Comparison of ENCODE assay signal across 9 mouse cellular contexts in the genomic region with DNA sequence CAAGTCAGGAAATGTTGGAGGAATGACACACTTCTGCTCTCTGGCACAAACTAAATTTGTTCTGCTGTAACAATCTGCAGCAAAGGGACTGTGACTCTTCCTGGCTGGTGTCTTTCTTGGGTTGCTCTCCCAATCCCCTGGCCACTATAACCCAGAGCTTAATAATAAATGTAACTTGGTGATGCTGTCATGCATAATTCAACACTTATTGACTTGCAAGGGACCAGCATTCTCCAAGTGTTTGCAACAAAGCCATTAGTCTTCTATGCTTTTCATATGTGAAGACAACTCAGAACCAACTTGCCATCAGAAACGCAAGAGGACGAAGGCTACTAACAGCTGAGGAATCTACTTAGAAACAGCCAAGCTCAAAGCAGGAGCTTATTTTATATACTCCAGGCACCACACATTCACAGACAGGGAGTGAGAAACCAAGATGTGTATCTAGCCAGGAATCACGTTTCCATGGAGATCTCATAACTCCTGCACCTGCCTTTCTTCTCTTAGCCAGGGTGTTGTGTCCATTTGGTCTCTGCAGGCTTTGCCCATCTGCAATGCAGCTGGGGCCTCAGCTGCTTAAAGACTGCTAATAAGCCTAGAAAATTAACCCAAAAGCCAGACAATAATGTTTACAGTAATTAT. TPM values are rescaled to one million over a fixed set of nuclear protein-coding genes. Genes with fewer than 3 reads are reported as not detected.
DNase-seq lines count a peak whose midpoint lies in the region; ATAC-seq and TF ChIP-seq lines count a peak whose summit lies in the region.
"Had no signal": no experiment of that assay in that cellular context is flagged by ENCODE, and none has a peak within 500 bp of the region (broad histone marks: within the 10 kb centered on the region; RNA-seq: fewer than 3 reads in every experiment).

No protein-coding gene starts in this region.

- TF ChIP-seq EP300 in liver, postnatal 0 days (IDR thresholded peaks at IDR 0.05; ENCODE audit: low read depth) = no peak

- TF ChIP-seq CTCF in liver, postnatal 0 days (IDR thresholded peaks at IDR 0.05; ENCODE audit: low read depth) = no peak

- H3K9ac ChIP-seq in limb, embryonic 11.5 days (ENCODE audit: low read length) = no peak overlapping the region
- H3K9ac ChIP-seq in forebrain, embryonic 13.5 days = no peak overlapping the region
- H3K9ac ChIP-seq in liver, postnatal 0 days (replicated peaks) = no peak overlapping the region
- H3K9ac ChIP-seq: liver, embryonic 14.5 days had no signal

- H3K27me3 ChIP-seq in limb, embryonic 11.5 days (ENCODE audit: control insufficient read depth, insufficient read depth, low read length) = no peaks in the 10 kb centered on the region
- H3K27me3 ChIP-seq in limb, embryonic 10.5 days (ENCODE audit: low read depth, poor library complexity, severe bottlenecking) = no peaks in the 10 kb centered on the region
- H3K27me3 ChIP-seq in forebrain, embryonic 13.5 days = no peaks in the 10 kb centered on the region
- no peaks in the 10 kb centered on the region for H3K27me3 ChIP-seq in heart, embryonic 10.5 days (ENCODE audit: insufficient read depth, poor library complexity, severe bottlenecking)
- H3K27me3 ChIP-seq in liver, postnatal 0 days (ENCODE audit: insufficient read depth, low read length) = no peaks in the 10 kb centered on the region
- H3K27me3 ChIP-seq: megakaryocyte, embryonic 14.5 days had no signal

- peak; percentile 24 for DNase-seq in limb, embryonic 11.5 days (ENCODE audit: low spot score)
- no peak for DNase-seq in limb, embryonic 10.5 days (ENCODE audit: low spot score)
- peak; percentile 48 for DNase-seq in left cerebral cortex, postnatal 4 days
- DNase-seq in retina, postnatal 1 day = peak; percentile 44
- DNase-seq in heart, embryonic 10.5 days (ENCODE audit: low spot score) = no peak
- no peak for DNase-seq in liver, postnatal 0 days

- no peaks in the 10 kb centered on the region for H3K4me1 ChIP-seq in limb, embryonic 11.5 days (ENCODE audit: control insufficient read depth, insufficient read depth, low read length)
- H3K4me1 ChIP-seq in limb, embryonic 10.5 days = peaks cover 8% of the 10 kb centered on the region
- peaks cover 21% of the 10 kb centered on the region for H3K4me1 ChIP-seq in forebrain, embryonic 13.5 days
- H3K4me1 ChIP-seq in heart, embryonic 10.5 days = no peaks in the 10 kb centered on the region
- H3K4me1 ChIP-seq in liver, postnatal 0 days (ENCODE audit: insufficient read depth) = no peaks in the 10 kb centered on the region
- H3K4me1 ChIP-seq: megakaryocyte, embryonic 14.5 days had no signal

- no peak overlapping the region for H3K4me2 ChIP-seq in limb, embryonic 11.5 days (ENCODE audit: low read depth, severe bottlenecking)
- H3K4me2 ChIP-seq in forebrain, embryonic 13.5 days = no peak overlapping the region
- H3K4me2 ChIP-seq in liver, postnatal 0 days (ENCODE audit: low read depth, low read length) = no peak overlapping the region

- intact Hi-C loops in left cerebral cortex, postnatal 4 days (cut with DNase I) = no loop called here

- no peaks in the 10 kb centered on the region for H3K36me3 ChIP-seq in limb, embryonic 11.5 days (ENCODE audit: control insufficient read depth, insufficient read depth, low read length)
- H3K36me3 ChIP-seq in limb, embryonic 10.5 days = no peaks in the 10 kb centered on the region
- no peaks in the 10 kb centered on the region for H3K36me3 ChIP-seq in forebrain, embryonic 13.5 days (ENCODE audit: poor library complexity, severe bottlenecking)
- no peaks in the 10 kb centered on the region for H3K36me3 ChIP-seq in heart, embryonic 10.5 days
- H3K36me3 ChIP-seq in liver, postnatal 0 days (replicated peaks; ENCODE audit: insufficient read depth, low read length) = no peaks in the 10 kb centered on the region

- no peak overlapping the region for H3K27ac ChIP-seq in limb, embryonic 11.5 days (replicated peaks; ENCODE audit: low read depth, low read length)
- no peak overlapping the region for H3K27ac ChIP-seq in limb, embryonic 10.5 days
- H3K27ac ChIP-seq in forebrain, embryonic 13.5 days = peak overlapping the region; percentile 49
- no peak overlapping the region for H3K27ac ChIP-seq in heart, embryonic 10.5 days
- no peak overlapping the region for H3K27ac ChIP-seq in liver, postnatal 0 days (ENCODE audit: low read depth)
- H3K27ac ChIP-seq: liver, embryonic 14.5 days had no signal

- no peak for ATAC-seq in limb, embryonic 11.5 days (ENCODE audit: insufficient number of reproducible peaks, low FRiP score, low TSS enrichment, low read depth)
- peak; percentile 91 for ATAC-seq in forebrain, embryonic 13.5 days
- no peak for ATAC-seq in liver, postnatal 0 days

- H3K4me3 ChIP-seq in limb, embryonic 11.5 days (ENCODE audit: low read depth, low read length) = no peak overlapping the region
- no peak overlapping the region for H3K4me3 ChIP-seq in limb, embryonic 10.5 days
- no peak overlapping the region for H3K4me3 ChIP-seq in forebrain, embryonic 13.5 days
- no peak overlapping the region for H3K4me3 ChIP-seq in heart, embryonic 10.5 days
- no peak overlapping the region for H3K4me3 ChIP-seq in liver, postnatal 0 days (ENCODE audit: low read depth, low read length)
- H3K4me3 ChIP-seq: megakaryocyte, embryonic 14.5 days had no signal

- H3K9me3 ChIP-seq in limb, embryonic 11.5 days (ENCODE audit: control insufficient read depth, low read length) = no peaks in the 10 kb centered on the region
- no peaks in the 10 kb centered on the region for H3K9me3 ChIP-seq in limb, embryonic 10.5 days (replicated peaks)
- no peaks in the 10 kb centered on the region for H3K9me3 ChIP-seq in forebrain, embryonic 13.5 days (replicated peaks)
- H3K9me3 ChIP-seq in heart, embryonic 10.5 days = no peaks in the 10 kb centered on the region
- no peaks in the 10 kb centered on the region for H3K9me3 ChIP-seq in liver, postnatal 0 days (ENCODE audit: low read length)
- H3K9me3 ChIP-seq: megakaryocyte, embryonic 14.5 days had no signal

- WGBS in limb, embryonic 11.5 days = 63% methylated on average over 3 of the region's 3 CpGs
- 79% methylated on average over 3 of the region's 3 CpGs for WGBS in limb, embryonic 10.5 days
- 50% methylated on average over 3 of the region's 3 CpGs for WGBS in forebrain, embryonic 13.5 days
- 71% methylated on average over 3 of the region's 3 CpGs for WGBS in heart, embryonic 10.5 days
- 75% methylated on average over 3 of the region's 3 CpGs for WGBS in liver, postnatal 0 days (ENCODE audit: insufficient replicate concordance)

RNA-seq across cellular contexts. Expression of a gene that starts 19.8 kb away (rescaled TPM):
- polyA plus RNA-seq in limb, embryonic 11.5 days (2014; fragmentation: Nextera tagmentation; extraction: Ambion mirVana) = 1.1 and 2.2 TPM in 2 replicates
- polyA plus RNA-seq in limb, embryonic 10.5 days (2016; fragmentation: Nextera tagmentation; extraction: Ambion mirVana) = 0.20 and 1.3 TPM in 2 replicates
- polyA plus RNA-seq in forebrain, embryonic 13.5 days (2015; fragmentation: Nextera tagmentation; extraction: Ambion mirVana) = 5.7 and 6.0 TPM in 2 replicates
- total RNA-seq in left cerebral cortex, postnatal 4 days (2021) = 10 to 100 TPM; 80.7 to 87.9 TPM
- polyA plus RNA-seq in heart, embryonic 10.5 days (2016; fragmentation: Nextera tagmentation; extraction: Ambion mirVana) = 0.41 and 0.91 TPM in 2 replicates
- not detected in 2 replicates for polyA plus RNA-seq in liver, postnatal 0 days (2015; fragmentation: Nextera tagmentation; extraction: Ambion mirVana)

Comparison
In these comparisons a context has a peak if more than half of its experiments do, and no peak if none do; other contexts are left out.
1. DNase-seq: peak in limb, embryonic 11.5 days (single experiment), left cerebral cortex, postnatal 4 days (single experiment) and retina, postnatal 1 day (single experiment); none in limb, embryonic 10.5 days (single experiment), heart, embryonic 10.5 days (single experiment) and liver, postnatal 0 days (single experiment).